Mouse (Mus musculus): ENCODE measurements around the gene Fbrsl1. TPM values are rescaled to one million over a fixed set of nuclear protein-coding genes. Genes with fewer than 3 reads are reported as not detected.
"Not testable (repeated sequence)": the region's sequence is repeated elsewhere in the genome, so short reads cannot be mapped to it uniquely, and the experiment has no call there.

The Fbrsl1 gene
- total RNA-seq, 4 experiments from 2014 or later = 44.1 to 53.9 (median 46.1) TPM

DNA sequence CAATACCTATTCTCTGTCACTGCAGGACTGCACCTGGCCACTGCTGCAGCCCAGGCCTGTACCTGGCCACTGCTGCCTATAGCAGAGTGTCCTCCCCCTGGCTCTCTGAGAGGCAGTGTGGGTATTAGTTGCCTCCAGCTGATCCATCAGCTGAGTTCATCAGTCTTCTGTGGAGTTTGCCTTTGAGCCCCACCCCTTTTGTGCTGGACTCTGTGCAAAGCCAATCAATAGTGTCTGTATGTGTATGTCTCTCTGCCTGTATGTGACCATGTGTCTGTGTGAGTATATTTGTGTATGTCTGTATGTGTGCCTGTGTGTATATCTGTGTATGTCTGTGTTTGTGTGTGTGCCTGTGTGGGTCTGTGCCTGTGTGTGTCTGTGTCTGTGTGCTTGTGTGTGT, 7.0 kb upstream of the Fbrsl1 start:
- DNase-seq (ENCODE audit: low spot score) = no peak

DNA sequence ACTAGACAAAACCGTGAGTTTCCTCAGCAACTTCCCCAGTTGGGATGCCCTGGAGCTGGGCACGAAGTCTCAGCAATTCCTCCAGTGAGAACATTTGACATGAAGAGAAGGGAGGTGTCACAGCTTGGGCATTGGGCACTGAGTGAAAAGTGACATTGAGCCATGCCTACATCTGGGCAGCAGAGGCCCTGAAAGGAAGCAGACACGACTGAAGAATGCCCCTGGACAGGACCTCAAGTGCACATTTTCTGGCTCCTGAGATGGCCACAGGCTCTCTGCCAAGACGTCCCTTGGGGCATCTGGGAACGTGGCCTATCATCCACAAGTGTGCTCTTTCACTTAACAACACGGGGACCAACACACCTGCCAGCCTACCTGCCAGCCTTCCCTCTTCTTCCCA, 991 bp upstream of the Fbrsl1 start:
- DNase-seq (ENCODE audit: low spot score) = no peak

DNA sequence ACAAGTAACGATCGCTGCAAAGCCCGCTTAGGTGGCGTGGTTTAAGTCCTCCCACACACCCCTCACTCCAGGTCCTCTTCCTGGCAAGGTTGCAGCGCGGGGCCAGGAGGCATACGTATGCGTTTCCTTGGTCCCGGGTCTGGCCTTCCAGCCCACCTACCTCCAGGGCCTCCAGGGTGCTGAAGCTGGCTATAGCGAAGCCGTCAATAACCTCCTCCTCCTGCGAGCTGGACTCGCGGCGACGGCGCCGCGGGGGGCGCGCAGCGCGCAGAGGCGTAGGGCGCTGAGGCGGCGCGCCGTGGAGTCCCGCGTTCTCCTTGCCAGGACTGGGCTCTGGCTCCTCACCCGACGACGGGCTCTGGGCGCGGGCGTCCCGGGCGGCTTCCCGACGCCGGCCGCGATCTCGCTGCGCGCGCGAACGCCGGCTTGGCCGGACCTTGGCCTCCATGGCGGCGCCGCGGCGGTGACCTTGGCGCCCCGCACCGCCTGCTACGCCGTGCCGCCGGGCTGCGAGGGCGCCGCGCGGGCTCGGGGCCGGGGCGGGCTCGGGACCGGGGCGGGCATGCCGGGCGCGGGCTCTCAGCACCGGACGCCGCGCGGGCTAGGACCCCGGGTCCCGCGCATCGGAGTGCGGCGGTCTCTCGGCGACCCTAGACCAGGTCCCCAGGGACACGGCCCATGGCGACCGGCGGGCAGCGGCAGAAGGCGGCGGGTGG, 425 bp downstream of the Fbrsl1 start:
- no peak for DNase-seq (ENCODE audit: low spot score)

DNA sequence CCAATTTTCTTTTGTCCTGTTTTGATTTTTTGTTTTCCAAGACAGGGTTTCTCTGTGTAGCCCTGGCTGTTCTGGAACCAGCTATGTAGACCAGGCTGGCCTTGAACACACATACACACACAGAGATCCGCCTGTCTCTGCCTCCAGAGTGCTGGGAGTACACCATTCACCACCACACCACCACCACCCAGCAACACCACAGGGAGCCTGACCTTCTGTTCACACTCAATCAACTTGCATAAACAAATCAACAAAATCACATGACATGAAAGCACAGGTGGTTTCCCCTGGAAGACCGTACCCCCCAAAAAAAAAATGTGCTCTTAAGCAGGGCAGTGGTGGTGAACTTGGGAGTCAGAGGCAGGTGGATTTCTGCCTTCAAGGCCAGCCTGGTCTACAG, 3.8 kb downstream of the Fbrsl1 start:
- DNase-seq (ENCODE audit: low spot score) = no peak

DNA sequence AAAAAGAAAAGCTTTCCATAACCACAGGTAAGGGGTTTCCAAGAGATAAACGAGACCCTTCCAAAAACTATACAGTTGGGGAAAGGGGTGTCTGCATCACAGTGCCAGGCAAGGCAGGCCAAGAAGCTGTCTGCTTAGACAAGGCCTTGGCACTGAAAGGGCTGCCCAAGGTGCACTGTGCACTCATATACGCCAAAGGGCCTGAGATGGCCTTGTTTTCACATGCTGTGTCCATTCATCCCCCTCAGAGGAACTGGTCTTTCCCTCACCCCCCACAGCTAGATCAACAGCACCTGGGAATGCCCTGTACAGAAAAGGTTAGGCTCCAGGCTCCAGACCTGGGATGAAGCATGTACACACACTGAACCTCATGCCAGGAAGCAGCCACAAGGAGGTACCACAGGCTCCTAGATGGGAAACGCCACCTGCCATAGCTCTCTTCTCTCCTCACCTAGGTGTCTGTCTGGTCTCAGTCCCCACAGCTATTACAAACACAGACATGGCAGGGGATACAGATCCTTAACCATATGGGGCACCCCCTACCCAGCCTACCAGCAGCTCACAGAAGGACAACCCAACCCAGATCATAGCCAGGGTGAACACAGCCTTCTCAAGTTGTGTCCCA, 5.2 kb downstream of the Fbrsl1 start:
- DNase-seq (ENCODE audit: low spot score) = no peak

DNA sequence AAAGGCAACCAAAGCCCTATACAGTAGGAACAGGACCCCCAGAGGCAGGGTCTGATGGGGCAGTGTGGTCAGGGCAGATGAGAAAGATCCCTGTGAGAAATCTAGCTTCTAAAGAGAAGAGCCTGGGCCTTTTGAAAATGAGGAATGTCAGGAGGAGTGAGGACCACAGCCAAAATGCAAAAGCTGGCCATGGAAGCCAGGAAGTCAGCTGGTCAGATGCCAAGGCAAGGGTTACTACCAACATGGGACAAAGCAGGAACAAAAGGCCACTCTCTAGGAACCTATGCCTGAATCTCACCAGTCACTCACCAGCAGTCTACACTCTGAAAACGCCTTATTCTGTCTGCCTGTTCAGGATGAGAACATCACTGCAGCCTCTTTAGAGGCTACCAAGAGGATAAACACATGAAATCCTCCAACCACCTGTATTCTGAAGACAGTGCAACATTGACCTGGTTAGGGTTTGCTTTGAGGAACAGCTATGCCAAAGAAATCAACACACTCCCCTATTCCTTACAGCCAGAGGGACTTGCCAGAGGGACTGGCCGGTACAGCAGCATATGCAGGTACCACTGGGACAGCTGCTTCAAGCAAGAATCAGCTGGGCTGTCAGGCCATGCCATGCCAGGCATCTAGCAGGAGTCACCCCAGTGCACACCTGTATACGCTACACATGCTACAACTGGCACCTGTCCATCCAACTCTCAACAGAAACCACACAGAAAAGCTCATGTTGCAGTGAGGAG, 8.6 kb downstream of the Fbrsl1 start:
- DNase-seq (ENCODE audit: low spot score) = peak; percentile 65

DNA sequence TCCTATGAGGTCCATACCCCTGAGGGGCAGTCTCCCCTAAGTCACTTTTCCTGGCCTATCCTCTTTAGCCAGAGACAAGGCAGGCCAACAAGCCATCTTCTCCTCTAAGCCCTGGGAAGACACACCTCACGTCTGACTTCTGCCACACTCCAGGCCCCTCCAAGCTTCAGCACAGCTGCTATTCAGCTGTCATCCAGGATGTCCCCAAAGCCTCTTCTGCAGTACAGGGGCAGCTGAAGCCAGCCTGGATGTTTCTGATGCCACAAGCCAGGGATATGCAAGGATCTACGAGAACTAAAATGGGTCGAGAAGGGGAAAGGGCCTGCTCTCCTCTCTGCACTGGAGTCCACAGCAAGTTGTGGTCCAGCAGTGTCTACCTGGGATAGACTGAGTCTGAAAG, 9.7 kb downstream of the Fbrsl1 start:
- DNase-seq (ENCODE audit: low spot score) = no peak

DNA sequence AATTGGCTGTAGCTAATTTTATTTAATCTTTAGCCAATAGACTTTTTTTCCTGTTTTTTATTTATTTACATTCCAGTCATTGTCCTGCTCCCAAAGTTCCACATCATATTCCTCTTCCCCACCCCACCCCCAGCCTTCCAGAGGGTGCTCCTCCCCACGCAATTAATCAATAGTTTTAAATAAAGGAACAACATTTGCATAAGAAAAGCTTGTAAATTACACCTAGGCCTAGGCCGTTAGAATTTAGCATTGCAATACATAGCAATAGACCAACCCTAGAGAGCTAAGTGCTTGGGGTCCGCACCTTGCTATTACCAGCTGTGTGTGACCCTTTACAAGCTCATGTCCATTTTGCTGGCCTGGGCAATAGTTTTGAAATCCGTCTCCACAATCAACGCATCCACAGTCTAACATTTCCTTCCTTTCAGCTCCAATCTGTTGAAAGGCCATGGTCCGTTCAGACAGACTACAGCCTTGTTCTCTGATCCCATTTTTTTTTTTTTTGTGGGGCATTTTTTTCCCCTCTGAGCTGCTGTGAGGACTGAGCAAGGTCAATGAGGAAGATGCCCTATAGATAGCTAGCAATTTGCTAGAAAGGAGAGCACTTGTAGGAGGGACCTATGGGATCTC, 10.6 kb downstream of the Fbrsl1 start:
- no peak for DNase-seq (ENCODE audit: low spot score)

DNA sequence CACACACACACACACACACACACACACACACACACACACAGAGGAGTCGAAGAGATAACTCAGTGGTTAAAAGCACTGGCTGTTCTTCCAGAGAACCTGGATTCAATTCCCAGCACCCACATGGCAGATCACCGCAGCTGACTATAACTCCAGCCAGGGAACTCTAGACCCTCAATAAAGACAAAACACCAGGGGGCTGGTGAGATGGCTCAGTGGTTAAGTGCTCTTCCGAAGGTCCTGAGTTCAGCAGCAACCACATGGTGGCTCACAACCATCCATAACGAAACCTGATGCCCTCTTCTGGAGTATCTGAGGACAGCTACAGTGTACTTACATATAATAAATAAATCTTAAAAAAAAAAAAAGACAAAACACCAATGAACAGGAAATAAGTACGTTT, 12.1 kb downstream of the Fbrsl1 start:
- not testable (repeated sequence) for DNase-seq (ENCODE audit: low spot score)

DNA sequence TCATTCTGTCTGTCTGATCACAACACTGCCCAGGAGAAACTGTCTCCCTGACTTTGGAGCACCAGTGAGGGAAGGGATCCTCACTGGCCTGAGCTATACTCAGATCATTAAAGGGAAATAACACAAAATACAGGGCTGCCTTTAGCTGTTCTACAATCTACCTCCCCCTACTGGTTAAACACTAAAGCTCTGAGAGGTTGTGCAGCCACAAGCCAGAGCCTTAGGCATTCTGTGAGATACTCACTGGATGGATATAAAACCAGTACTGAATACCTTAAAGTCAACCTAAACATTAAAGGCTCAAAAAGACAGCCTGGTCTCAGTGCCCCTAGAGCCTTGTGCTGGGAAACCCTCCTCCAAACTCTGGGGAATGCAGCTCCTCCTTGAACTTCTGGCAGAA, 13.5 kb downstream of the Fbrsl1 start:
- no peak for DNase-seq (ENCODE audit: low spot score)

DNA sequence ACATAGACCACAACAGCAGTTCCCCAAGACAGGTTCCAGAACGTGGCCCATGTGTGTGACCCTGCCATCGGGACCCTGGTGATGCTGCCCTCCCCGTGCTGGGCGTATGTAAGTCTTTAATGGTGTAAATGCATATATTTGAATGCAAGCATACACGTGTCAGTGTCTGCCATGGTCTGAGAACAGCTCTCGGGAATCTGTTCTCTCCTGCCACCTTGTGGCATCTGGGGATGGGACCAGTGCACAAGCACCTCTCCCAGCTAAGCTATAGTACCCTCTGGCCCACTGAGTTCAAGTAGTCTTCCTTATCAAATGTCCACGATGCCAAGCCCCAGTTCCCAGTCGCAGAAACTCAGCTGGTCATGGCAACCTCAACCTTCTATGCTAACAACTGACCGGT, 19.3 kb downstream of the Fbrsl1 start:
- no peak for DNase-seq (ENCODE audit: low spot score)

DNA sequence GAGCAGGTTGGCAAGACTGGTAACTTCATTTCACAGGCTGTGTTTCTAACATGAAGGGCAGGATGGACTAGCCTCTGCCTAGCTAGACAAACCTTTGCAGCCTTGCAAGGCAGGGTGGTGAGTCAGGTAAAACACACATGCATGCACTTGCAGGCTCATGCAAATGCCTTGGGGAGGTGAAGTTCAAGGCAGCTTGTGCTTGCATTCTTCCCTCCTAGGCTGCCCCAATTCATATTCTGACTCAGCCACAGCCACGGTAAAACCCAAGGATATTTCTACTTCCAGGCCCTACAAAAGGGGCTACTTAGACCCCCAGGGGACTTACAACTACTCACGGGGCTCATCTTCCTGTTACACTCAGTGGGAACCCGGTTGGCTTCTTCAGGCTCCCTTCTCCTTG, 20.0 kb downstream of the Fbrsl1 start:
- DNase-seq (ENCODE audit: low spot score) = no peak

DNA sequence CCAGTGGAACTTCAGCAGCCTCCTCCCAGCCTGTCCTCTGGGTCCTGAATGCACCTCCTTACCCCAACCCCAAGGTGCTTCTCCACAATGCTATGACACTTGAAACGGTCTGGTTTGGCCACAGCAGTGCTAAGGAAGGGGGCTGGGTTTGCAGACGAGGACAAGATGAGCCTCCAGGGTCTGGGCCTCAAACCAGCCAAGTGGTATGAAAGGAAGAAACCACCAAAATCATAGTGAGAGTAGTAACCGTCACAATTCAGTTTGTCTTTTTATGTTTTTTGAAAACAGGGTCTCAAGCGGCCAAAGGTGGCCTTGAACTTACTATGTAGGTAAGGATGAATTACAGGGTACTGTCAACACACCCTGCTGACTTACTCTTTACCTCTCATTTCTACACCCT, 23.1 kb downstream of the Fbrsl1 start:
- DNase-seq (ENCODE audit: low spot score) = no peak

DNA sequence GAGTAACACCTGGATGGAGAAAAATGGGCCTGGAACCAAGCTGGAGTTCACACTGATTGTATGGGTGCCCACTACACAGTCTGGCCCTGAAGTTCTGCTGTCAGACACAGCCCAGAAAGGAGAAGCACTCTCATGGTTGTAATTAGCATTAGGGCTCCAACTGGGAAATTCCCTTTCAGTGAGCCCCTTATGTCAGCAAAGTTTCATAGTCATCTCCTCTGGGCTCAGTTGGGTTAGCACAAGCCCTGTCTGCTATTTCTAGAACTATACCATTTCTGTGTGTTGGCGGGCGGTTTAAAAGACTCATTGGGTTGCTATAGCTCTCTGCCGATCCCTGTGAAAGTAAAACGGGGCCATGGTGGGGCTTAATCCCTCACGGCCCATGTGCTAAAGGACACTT, 24.1 kb downstream of the Fbrsl1 start:
- no peak for DNase-seq (ENCODE audit: low spot score)

DNA sequence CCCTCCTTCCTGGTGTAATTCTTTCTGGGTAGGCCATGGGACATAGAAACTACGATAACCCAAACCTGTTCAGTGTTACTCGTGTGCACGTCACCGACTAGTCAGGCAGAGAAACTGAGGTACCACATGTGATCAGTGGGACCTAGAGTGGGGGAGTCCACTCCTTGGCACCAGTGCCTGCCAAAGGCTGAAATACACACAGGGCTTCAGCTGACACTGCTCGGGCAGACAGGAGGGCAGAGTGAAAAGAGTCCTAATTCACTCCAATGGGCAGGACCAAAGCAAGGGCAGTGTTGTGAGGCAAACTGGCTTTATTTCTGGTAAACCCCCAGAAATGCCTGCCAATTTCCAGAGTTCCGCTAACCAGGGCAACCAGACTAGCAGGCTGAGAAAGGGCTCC, 26.9 kb downstream of the Fbrsl1 start:
- DNase-seq (ENCODE audit: low spot score) = no peak

DNA sequence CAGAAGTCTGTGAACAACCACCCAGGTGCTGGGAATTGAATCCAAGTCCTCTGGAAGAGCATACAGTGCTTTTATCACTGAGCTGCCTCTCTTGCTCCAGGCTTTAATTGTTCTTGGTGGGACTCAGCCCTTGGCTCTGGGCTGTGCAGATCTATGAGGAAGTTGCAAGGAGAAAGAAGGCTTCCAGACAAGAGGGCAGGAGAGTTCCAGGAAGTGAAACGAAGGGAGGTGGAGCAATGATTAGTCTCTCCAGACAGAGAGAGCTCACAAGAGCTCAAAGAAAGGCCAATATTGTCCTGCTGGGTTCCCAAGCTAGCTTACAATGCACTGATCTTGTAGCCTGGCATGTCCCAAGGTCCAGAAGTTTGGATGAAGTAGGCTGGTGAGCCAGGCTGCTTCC, 27.4 kb downstream of the Fbrsl1 start:
- no peak for DNase-seq (ENCODE audit: low spot score)

DNA sequence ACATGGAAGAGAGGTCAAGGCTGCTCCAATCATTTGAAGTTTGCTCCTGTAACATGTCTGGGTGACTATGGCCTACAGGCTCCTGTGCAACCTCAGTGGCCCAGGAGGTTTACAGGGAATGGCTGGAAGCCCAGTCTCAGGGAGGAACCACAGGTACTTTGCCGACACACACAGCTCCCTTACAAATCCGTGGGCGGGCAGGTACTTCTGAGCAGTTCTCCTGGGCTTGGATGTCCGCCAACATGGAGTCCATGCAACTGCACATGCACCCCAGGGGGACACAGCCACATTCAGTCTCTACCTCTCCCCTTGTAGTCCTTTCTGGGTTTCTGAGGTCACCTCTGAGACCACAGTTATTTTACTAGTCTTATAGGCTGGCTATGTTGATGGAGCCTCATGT, 28.1 kb downstream of the Fbrsl1 start:
- no peak for DNase-seq (ENCODE audit: low spot score)

DNA sequence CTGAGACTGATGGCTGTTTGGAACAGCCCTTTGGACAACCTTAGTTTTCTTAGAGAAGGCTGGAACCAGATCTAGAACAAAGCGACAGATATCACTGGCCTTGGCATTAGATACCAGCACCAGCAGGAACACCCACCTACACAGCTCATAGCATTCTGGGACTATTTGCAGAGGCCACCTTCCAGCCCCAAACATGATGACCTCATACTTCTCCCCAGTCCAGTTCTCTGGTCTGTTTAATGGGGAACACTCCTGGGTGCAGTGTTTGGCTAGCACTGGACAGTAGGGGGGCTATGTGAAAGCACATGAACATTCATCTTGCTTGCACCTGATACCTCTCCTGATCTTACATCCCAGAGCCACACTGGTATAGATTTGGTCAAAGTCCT, 29.8 kb downstream of the Fbrsl1 start:
- DNase-seq (ENCODE audit: low spot score) = no peak

DNA sequence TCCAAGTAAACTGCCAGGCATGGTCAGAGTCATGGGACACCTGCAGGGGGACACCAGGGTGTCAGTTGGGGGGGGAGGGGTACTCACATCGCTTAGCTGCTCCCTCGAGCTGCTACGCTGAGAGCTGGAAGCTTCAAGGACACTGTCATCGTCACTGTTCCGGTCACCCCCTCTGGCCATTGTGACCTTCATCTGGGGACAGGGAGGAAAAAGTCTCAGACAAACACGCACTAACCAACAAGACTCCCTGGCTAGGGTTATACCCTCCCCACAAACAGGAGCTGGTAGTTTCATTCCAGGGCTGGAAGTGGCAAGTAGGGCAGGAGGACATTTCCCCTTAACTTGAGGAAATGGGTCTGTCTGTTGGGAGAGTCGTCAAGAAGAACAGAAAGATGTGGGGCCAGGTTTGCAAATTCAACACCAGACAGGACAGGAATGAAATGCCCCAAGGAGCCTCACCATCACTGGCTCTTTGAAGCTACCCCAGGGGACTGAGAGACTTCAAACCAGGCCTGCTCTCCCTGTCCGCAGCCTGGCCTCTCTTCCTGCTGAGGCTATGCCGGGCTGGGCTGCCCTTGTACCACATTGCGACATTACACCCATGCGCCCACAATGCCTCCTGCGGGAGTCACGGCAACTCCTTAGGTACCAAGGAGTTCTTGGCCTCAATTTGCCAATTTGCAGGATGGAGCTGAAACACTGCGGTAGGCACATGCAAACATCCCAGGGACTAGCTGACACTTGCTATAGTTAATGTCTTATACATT, 30.4 kb downstream of the Fbrsl1 start:
- DNase-seq (ENCODE audit: low spot score) = no peak

DNA sequence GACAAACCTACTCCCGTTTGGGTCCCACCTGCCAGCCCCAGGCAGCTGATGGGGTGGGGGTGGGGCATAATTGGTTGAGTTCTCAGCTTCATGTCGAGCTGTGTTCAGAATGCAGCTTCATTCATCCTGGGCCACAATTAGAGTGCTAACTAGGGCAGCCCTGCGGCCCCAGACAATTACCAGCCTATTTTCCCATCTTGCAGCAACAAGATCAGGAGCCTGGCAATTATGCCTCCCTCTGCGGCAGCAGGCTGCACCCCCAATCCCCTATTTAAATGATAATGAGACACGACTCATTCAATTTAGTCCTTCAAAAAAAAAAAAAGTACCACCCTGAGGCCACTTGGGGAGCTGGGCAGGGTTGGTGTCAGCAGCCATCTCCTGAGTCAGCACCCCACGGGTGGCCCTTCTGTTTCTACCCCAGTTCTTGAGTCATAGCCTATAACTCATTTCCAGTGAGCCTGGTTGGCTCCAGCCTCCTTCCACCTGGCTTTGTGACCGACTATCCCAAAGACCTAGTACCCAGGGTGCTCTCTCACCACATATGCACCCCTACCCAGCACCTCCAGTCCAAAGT, 31.4 kb downstream of the Fbrsl1 start:
- DNase-seq (ENCODE audit: low spot score) = no peak
